Mouse (Mus musculus): ENCODE measurements around the gene Gm49027. TPM values are rescaled to one million over a fixed set of nuclear protein-coding genes. Genes with fewer than 3 reads are reported as not detected.

Gm49027 gene
- total RNA-seq (2014; rRNA removed) = 0.69 and 3.7 TPM in 2 replicates
- 4.1 and 4.4 TPM in 2 replicates for polyA plus RNA-seq (2015; fragmentation: Nextera tagmentation; extraction: Ambion mirVana)

- H3K4me1 ChIP-seq (ENCODE audit: insufficient read depth) = peaks cover 12% of the 10 kb centered on the region
- no peaks in the 10 kb centered on the region for H3K27me3 ChIP-seq (ENCODE audit: insufficient read depth, low read length)
- DNase-seq (no peak), ATAC-seq (no peak)
- peak within 1 kb of the TSS; percentile 63 for H3K9ac ChIP-seq
- H3K36me3 ChIP-seq (ENCODE audit: insufficient read depth) = peaks cover 27% of the 10 kb centered on the region
- H3K27ac ChIP-seq (ENCODE audit: low read depth, low read length) = peak within 1 kb of the TSS; percentile 74; the same call in 1 of the 2 replicates
- 80% methylated on average over 7 of the region's 7 CpGs for WGBS
- no peaks in the 10 kb centered on the region for H3K9me3 ChIP-seq (ENCODE audit: low read length)
- H3K4me2 ChIP-seq (ENCODE audit: low read depth) = peak within 1 kb of the TSS; percentile 80
- no peak for TF ChIP-seq CTCF (IDR thresholded peaks at IDR 0.05; ENCODE audit: low read depth)
- H3K4me3 ChIP-seq (ENCODE audit: low read depth, low read length) = peak within 1 kb of the TSS; percentile 90
These were observed at the start of gene Gm49027 for GRCm38 (mm10) chr5:123525281-123525680. TSS of gene Gm49027 (minus strand) at chr5:123525488.

DNA sequence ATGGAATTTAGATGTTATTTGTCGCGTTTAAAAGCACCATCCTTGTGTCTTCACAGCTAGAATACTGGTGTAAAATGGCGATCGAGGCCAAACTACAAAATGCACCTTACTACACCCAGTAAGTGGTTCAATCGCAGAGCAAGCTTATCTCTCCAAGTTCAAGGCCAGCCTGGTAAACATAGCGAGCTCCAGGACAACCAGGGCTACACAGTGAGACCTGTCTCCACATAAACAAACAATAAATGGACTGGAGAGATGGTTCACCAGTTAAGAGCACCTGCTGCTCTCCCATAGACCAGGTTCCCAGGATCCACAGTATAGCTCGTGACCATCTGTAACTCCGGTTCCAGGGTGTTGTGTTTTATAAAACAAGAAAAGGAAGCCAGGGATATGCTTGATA lies 48.1 kb upstream of the Gm49027 start:
- H3K9me3 ChIP-seq (ENCODE audit: low read length) = no peaks in the 10 kb centered on the region
- H3K4me1 ChIP-seq (ENCODE audit: insufficient read depth) = no peaks in the 10 kb centered on the region
- H3K4me2 ChIP-seq (ENCODE audit: low read depth) = peak overlapping the region; percentile 35
- H3K27me3 ChIP-seq (ENCODE audit: insufficient read depth, low read length) = no peaks in the 10 kb centered on the region
- H3K4me3 ChIP-seq (ENCODE audit: low read depth, low read length) = peak overlapping the region; percentile 78
- TF ChIP-seq CTCF (IDR thresholded peaks at IDR 0.05; ENCODE audit: low read depth) = no peak
- peak overlapping the region; percentile 35; the same call in 1 of the 2 replicates for H3K27ac ChIP-seq (ENCODE audit: low read depth, low read length)
- H3K9ac ChIP-seq = no peak overlapping the region
- peaks cover 14% of the 10 kb centered on the region for H3K36me3 ChIP-seq (ENCODE audit: insufficient read depth)
- 66% methylated on average over 8 of the region's 8 CpGs for WGBS
- ATAC-seq = no peak; the same call in 1 of the 2 replicates
- no peak for DNase-seq

- Histone ChIP-seq H3K27ac (ENCODE audit: low read depth, low read length) (peak within 1 kb of the TSS; percentile 84), H3K9ac (peak within 1 kb of the TSS; percentile 73), H3K4me1 (ENCODE audit: insufficient read depth) (no peaks in the 10 kb centered on the region), H3K36me3 (ENCODE audit: insufficient read depth) (peaks cover 14% of the 10 kb centered on the region), H3K9me3 (ENCODE audit: low read length) (no peaks in the 10 kb centered on the region), H3K27me3 (ENCODE audit: insufficient read depth, low read length) (no peaks in the 10 kb centered on the region), H3K4me2 (ENCODE audit: low read depth) (peak within 1 kb of the TSS; percentile 72), H3K4me3 (ENCODE audit: low read depth, low read length) (peak within 1 kb of the TSS; percentile 78)
- peak; percentile 99 for DNase-seq
- peak; percentile 96 for ATAC-seq
- WGBS = 2% methylated on average over 54 of the region's 54 CpGs
- TF ChIP-seq CTCF (IDR thresholded peaks at IDR 0.05; ENCODE audit: low read depth) = no peak
These were observed 47.3 kb upstream of the Gm49027 start, which contains the start of gene Vps33a for GRCm38 (mm10) chr5:123572357-123573186. TSS of gene Vps33a (minus strand) at chr5:123573038.

GRCm38 (mm10) chr5:123561128-123561527 lies 35.8 kb upstream of the Gm49027 start:
- Histone ChIP-seq H3K4me2 (ENCODE audit: low read depth) (no peak overlapping the region), H3K4me1 (ENCODE audit: insufficient read depth) (no peaks in the 10 kb centered on the region), H3K9me3 (ENCODE audit: low read length) (no peaks in the 10 kb centered on the region), H3K9ac (no peak overlapping the region), H3K27ac (ENCODE audit: low read depth, low read length) (no peak overlapping the region), H3K27me3 (ENCODE audit: insufficient read depth, low read length) (no peaks in the 10 kb centered on the region), H3K4me3 (ENCODE audit: low read depth, low read length) (no peak overlapping the region), H3K36me3 (ENCODE audit: insufficient read depth) (peaks cover 89% of the 10 kb centered on the region)
- ATAC-seq (no peak), DNase-seq (no peak)
- no peak for TF ChIP-seq CTCF (IDR thresholded peaks at IDR 0.05; ENCODE audit: low read depth)
- WGBS = 94% methylated on average over 11 of the region's 11 CpGs

GRCm38 (mm10) chr5:123559588-123559987 lies 34.3 kb upstream of the Gm49027 start:
- Histone ChIP-seq H3K4me3 (ENCODE audit: low read depth, low read length) (no peak overlapping the region), H3K9me3 (ENCODE audit: low read length) (no peaks in the 10 kb centered on the region), H3K4me2 (ENCODE audit: low read depth) (no peak overlapping the region), H3K9ac (no peak overlapping the region), H3K36me3 (ENCODE audit: insufficient read depth) (peaks cover 80% of the 10 kb centered on the region), H3K27ac (ENCODE audit: low read depth, low read length) (no peak overlapping the region), H3K27me3 (ENCODE audit: insufficient read depth, low read length) (no peaks in the 10 kb centered on the region), H3K4me1 (ENCODE audit: insufficient read depth) (no peaks in the 10 kb centered on the region)
- WGBS = 94% methylated on average over 8 of the region's 8 CpGs
- TF ChIP-seq CTCF (IDR thresholded peaks at IDR 0.05; ENCODE audit: low read depth) = no peak
- no peak for ATAC-seq
- DNase-seq = no peak

DNA sequence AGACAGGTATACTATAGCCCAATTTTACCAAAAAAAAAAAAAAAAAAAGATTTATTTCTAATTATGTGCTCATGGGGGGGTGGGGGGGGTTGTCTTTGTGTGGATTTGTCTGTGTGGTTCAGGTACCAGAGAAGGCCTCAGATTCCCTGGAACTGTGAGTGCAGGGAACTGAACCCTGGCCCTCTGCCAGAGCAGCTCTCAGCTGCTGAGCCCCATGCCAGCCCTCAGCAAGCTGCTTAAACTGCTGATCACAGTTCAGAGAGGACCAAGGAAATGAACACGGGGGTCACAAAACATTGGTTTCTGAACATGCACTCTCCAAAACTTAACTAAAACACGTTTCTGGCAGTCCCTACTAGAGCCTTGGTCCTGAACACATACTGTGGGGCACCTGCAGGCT lies 31.2 kb upstream of the Gm49027 start:
- Histone ChIP-seq H3K4me1 (ENCODE audit: insufficient read depth) (no peaks in the 10 kb centered on the region), H3K27me3 (ENCODE audit: insufficient read depth, low read length) (no peaks in the 10 kb centered on the region), H3K36me3 (ENCODE audit: insufficient read depth) (peaks cover 52% of the 10 kb centered on the region), H3K27ac (ENCODE audit: low read depth, low read length) (no peak overlapping the region), H3K4me2 (ENCODE audit: low read depth) (no peak overlapping the region), H3K9me3 (ENCODE audit: low read length) (no peaks in the 10 kb centered on the region), H3K4me3 (ENCODE audit: low read depth, low read length) (no peak overlapping the region), H3K9ac (no peak overlapping the region)
- 65% methylated on average over 2 of the region's 2 CpGs for WGBS
- no peak for ATAC-seq
- TF ChIP-seq CTCF (IDR thresholded peaks at IDR 0.05; ENCODE audit: low read depth) = no peak
- DNase-seq = no peak

DNA sequence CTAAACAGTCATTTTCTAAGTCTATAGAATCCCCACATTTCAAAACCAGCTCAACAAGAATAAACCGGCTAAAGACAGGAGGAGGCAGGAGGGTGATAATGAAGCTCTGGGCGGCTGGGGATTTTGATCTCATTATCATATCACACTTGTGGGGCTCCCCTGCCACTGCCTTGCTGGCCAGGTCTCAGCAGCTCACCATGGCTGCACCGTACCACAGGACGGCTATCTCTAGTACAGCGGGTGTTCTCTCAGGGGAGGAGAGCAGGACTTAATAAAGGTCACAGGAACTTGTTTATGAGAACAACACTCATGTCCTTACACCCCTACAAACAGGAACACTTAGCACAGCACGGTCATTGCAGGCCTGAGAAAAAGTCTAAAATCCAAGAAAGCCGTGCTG lies 30.4 kb upstream of the Gm49027 start:
- H3K4me1 ChIP-seq (ENCODE audit: insufficient read depth) = no peaks in the 10 kb centered on the region
- no peaks in the 10 kb centered on the region for H3K9me3 ChIP-seq (ENCODE audit: low read length)
- H3K27me3 ChIP-seq (ENCODE audit: insufficient read depth, low read length) = no peaks in the 10 kb centered on the region
- DNase-seq (no peak), ATAC-seq (no peak)
- no peak for TF ChIP-seq CTCF (IDR thresholded peaks at IDR 0.05; ENCODE audit: low read depth)
- peaks cover 44% of the 10 kb centered on the region for H3K36me3 ChIP-seq (ENCODE audit: insufficient read depth)
- no peak overlapping the region for H3K4me2 ChIP-seq (ENCODE audit: low read depth)
- WGBS = 90% methylated on average over 7 of the region's 7 CpGs
- no peak overlapping the region for H3K4me3 ChIP-seq (ENCODE audit: low read depth, low read length)
- H3K27ac ChIP-seq (ENCODE audit: low read depth, low read length) = no peak overlapping the region
- H3K9ac ChIP-seq = no peak overlapping the region
